Mouse (Mus musculus): ENCODE results near the gene Telo2. TPM values are rescaled to one million over a fixed set of nuclear protein-coding genes. Genes with fewer than 3 reads are reported as not detected.

Telo2 gene
- total and polyA plus RNA-seq, 3 experiments: 25.5 to 34.9 (median 28.4) TPM

DNA sequence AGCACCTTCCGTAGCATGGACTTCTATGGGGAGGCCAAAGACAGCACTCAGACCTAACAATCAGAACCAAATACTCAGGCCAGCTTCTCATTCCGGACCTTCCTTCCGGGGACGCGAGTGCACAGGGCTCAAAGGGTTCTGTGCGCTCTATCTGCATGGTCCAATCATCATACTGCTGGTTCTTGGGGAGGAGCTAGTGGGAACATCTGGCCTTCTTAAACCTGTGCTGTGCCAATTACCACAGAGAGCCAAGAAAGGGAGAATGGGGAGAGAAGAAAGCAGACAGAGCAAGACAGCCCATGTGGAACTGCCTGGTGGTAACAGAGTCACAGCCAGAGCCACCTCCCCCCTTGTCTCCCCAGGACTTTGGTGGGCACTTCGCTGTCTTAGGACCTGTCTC is 49.2 kb downstream of the Telo2 start:
- Histone ChIP-seq H3K4me3 (replicated peaks in 1 of 3; ENCODE audit: low read depth in 2 of 3, low read length in 2 of 3, poor library complexity in 1 of 3) (no peak overlapping the region), H3K9me3 (replicated peaks; ENCODE audit: low read length) (no peaks in the 10 kb centered on the region), H3K27ac (ENCODE audit: insufficient read depth, low read depth) (no peak overlapping the region), H3K79me2 (replicated peaks; ENCODE audit: control insufficient read depth, extremely low read depth, insufficient read depth, poor library complexity, severe bottlenecking) (no peaks in the 10 kb centered on the region), H3K36me3 (replicated peaks in 1 of 2; ENCODE audit: control insufficient read depth in 1 of 2, insufficient read depth in 1 of 2, low read length in 1 of 2) (peaks cover 32 to 94% of the 10 kb centered on the region in 2 experiments), H3K4me1 (ENCODE audit: control insufficient read depth in 1 of 2, insufficient read depth in 2 of 2) (peaks cover 7 to 28% of the 10 kb centered on the region in 2 experiments), H3K9ac (ENCODE audit: insufficient read depth, low read depth) (no peak overlapping the region), H3K27me3 (replicated peaks) (no peaks in the 10 kb centered on the region), H3K4me2 (ENCODE audit: insufficient read depth, low read depth, poor library complexity, severe bottlenecking) (no peak overlapping the region)
- dilution Hi-C loops (cut with MboI; ENCODE audit: extremely low pct_ligation_motif_present, extremely low pct_unique_long_range_greater_than_20kb, low sequenced_read_pairs) (no loop called here), in situ Hi-C loops (cut with MboI; ENCODE audit: low pct_ligation_motif_present, low pct_unique_long_range_greater_than_20kb, low sequenced_read_pairs) (no loop called here)
- DNase-seq (ENCODE audit: extremely low read depth): no peak
- TF ChIP-seq ZKSCAN1 (IDR thresholded peaks at IDR 0.05; ENCODE audit: borderline replicate concordance, low read depth, low read length): no peak
- no peak for TF ChIP-seq POLR2AphosphoS2 (IDR thresholded peaks at IDR 0.05; ENCODE audit: low read depth, low read length)
- TF ChIP-seq ELF1 (IDR thresholded peaks at IDR 0.05; ENCODE audit: low read depth, low read length): no peak
- no peak for TF ChIP-seq JUND (conservative IDR thresholded peaks at IDR 0.05; ENCODE audit: low read depth, low read length)
- TF ChIP-seq MAFK (IDR thresholded peaks at IDR 0.05; ENCODE audit: insufficient replicate concordance, low read length): no peak
- TF ChIP-seq TBP (conservative IDR thresholded peaks at IDR 0.05; ENCODE audit: low read depth, low read length): no peak
- no peak for TF ChIP-seq USF1 (IDR thresholded peaks at IDR 0.05; ENCODE audit: low read depth, low read length)
- TF ChIP-seq NRF1 (IDR thresholded peaks at IDR 0.05; ENCODE audit: low read depth, low read length): no peak
- TF ChIP-seq SIN3A (IDR thresholded peaks at IDR 0.05; ENCODE audit: low read length): no peak
- TF ChIP-seq GABPA (IDR thresholded peaks at IDR 0.05; ENCODE audit: insufficient replicate concordance, low read depth, low read length): no peak

GRCm38 (mm10) chr17:25065189-25065588 is 50.6 kb downstream of the Telo2 start:
- TF ChIP-seq POLR2A (IDR thresholded peaks at IDR 0.05; ENCODE audit: low read depth, low read length) (no peak), ETS1 (conservative IDR thresholded peaks at IDR 0.05; ENCODE audit: low read depth, low read length) (no peak), NELFE (IDR thresholded peaks at IDR 0.05; ENCODE audit: low read depth, low read length) (no peak), ZMIZ1 (IDR thresholded peaks at IDR 0.05; ENCODE audit: low read depth, low read length) (no peak), E2F4 (IDR thresholded peaks at IDR 0.05; ENCODE audit: insufficient replicate concordance, low read depth, low read length) (no peak), SMC3 (IDR thresholded peaks at IDR 0.05; ENCODE audit: low read depth, low read length) (no peak), CHD2 (IDR thresholded peaks at IDR 0.05; ENCODE audit: low read length) (no peak), ZC3H11A (IDR thresholded peaks at IDR 0.05; ENCODE audit: low read depth, low read length) (no peak), JUND (conservative IDR thresholded peaks at IDR 0.05; ENCODE audit: low read depth, low read length) (no peak)
- dilution Hi-C loops (cut with MboI; ENCODE audit: extremely low pct_ligation_motif_present, extremely low pct_unique_long_range_greater_than_20kb, low sequenced_read_pairs) (no loop called here), in situ Hi-C loops (cut with MboI; ENCODE audit: low pct_ligation_motif_present, low pct_unique_long_range_greater_than_20kb, low sequenced_read_pairs) (no loop called here)
- Histone ChIP-seq H3K4me1 (ENCODE audit: control insufficient read depth in 1 of 2, insufficient read depth in 2 of 2) (peaks cover 12 to 26% of the 10 kb centered on the region in 2 experiments), H3K4me3 (replicated peaks in 1 of 3; ENCODE audit: low read depth in 2 of 3, low read length in 2 of 3, poor library complexity in 1 of 3) (no peak overlapping the region), H3K36me3 (replicated peaks in 1 of 2; ENCODE audit: control insufficient read depth in 1 of 2, insufficient read depth in 1 of 2, low read length in 1 of 2) (peaks cover 31 to 91% of the 10 kb centered on the region in 2 experiments), H3K4me2 (ENCODE audit: insufficient read depth, low read depth, poor library complexity, severe bottlenecking) (no peak overlapping the region), H3K79me2 (replicated peaks; ENCODE audit: control insufficient read depth, extremely low read depth, insufficient read depth, poor library complexity, severe bottlenecking) (no peaks in the 10 kb centered on the region), H3K9me3 (replicated peaks; ENCODE audit: low read length) (no peaks in the 10 kb centered on the region), H3K27ac (ENCODE audit: insufficient read depth, low read depth) (no peak overlapping the region), H3K9ac (ENCODE audit: insufficient read depth, low read depth) (no peak overlapping the region), H3K27me3 (replicated peaks) (no peaks in the 10 kb centered on the region)
- no peak for DNase-seq (ENCODE audit: extremely low read depth)

All from CH12.LX (cell line).